Mouse (Mus musculus) ES-E14 (cell line): ENCODE data around the gene Snx5. TPM values are rescaled to one million over a fixed set of nuclear protein-coding genes. Genes with fewer than 3 reads are reported as not detected.
A peak's percentile ranks its signal among the peaks of the same experiment; 100 is the strongest.

Experiments
- DNase-seq: peaks from one replicate; pipeline ENCODE4 v3.0.0-alpha.2; 2013; ENCODE audit warnings: low read depth, low spot score
- H3K27ac ChIP-seq: 2 replicates; pipeline ENCODE4 v1.5.1; 2012; ENCODE audit warnings: low read depth, mild to moderate bottlenecking, low read length, moderate library complexity, mixed read lengths; ENCODE audit not compliant: poor library complexity, insufficient read depth, severe bottlenecking
- H3K36me3 ChIP-seq: 2 replicates; pipeline ENCODE4 v1.6.1; 2012; ENCODE audit warnings: mild to moderate bottlenecking, low read length, moderate library complexity, mixed read lengths; ENCODE audit not compliant: control insufficient read depth, poor library complexity, insufficient read depth, severe bottlenecking
- H3K4me1 ChIP-seq, 2 experiments: fragments of 150-350 bp in 1 of 2; sonication (generic) in 1 of 2; 2 replicates each; pipeline ENCODE4 v1.6.1; 2012; ENCODE audit warnings: low read length in 2 of 2, mild to moderate bottlenecking in 1 of 2, mixed read lengths in 1 of 2; ENCODE audit not compliant: control insufficient read depth in 2 of 2, insufficient read depth in 2 of 2, poor library complexity in 1 of 2
- H3K4me3 ChIP-seq, 2 experiments: fragments of 150-350 bp in 1 of 2; sonication (generic) in 1 of 2; 2 replicates each; pipeline ENCODE4 v1.5.1; 2012; ENCODE audit warnings: low read length in 2 of 2, low read depth in 1 of 2, mild to moderate bottlenecking in 1 of 2, mixed read lengths in 1 of 2; ENCODE audit not compliant: insufficient read depth in 1 of 2, poor library complexity in 1 of 2, severe bottlenecking in 1 of 2
- H3K9ac ChIP-seq: 2 replicates; pipeline ENCODE4 v1.6.1; 2012; ENCODE audit warnings: low read depth, mild to moderate bottlenecking, low read length, mixed read lengths; ENCODE audit not compliant: poor library complexity, insufficient read depth, severe bottlenecking
- H3K9me3 ChIP-seq: fragments of 150-350 bp; sonication (generic); 2 replicates; pipeline ENCODE4 v1.6.1; 2012; ENCODE audit warnings: low read depth, mild to moderate bottlenecking, low read length; ENCODE audit not compliant: control insufficient read depth, insufficient read depth
- CHD2 ChIP-seq: IDR thresholded peaks from 2 replicates; pipeline ENCODE4 v1.6.1; 2014; ENCODE audit warnings: mild to moderate bottlenecking, low read depth, low read length, inconsistent platforms
- HCFC1 ChIP-seq: IDR thresholded peaks from 2 replicates; pipeline ENCODE4 v1.6.1; 2012; ENCODE audit warnings: low read length, inconsistent platforms, borderline replicate concordance; ENCODE audit not compliant: insufficient read depth
- MAFK ChIP-seq: IDR thresholded peaks from 2 replicates; pipeline ENCODE4 v1.6.1; 2014; ENCODE audit warnings: mild to moderate bottlenecking, low read depth, low read length, inconsistent platforms; ENCODE audit not compliant: insufficient read depth
- ZC3H11A ChIP-seq: IDR thresholded peaks from 2 replicates; pipeline ENCODE4 v1.6.1; 2012; ENCODE audit warnings: low read depth, mild to moderate bottlenecking, inconsistent platforms, low read length, borderline replicate concordance
- ZNF384 ChIP-seq: IDR thresholded peaks from 2 replicates; pipeline ENCODE4 v1.6.1; 2012; ENCODE audit warnings: low read depth, low read length, inconsistent platforms
- in situ Hi-C, 2 experiments: fragments of 600-800 bp; cut with MboI; formaldehyde crosslinking; loops; one replicate each; pipeline ENCODE4 v1.15.1; 2025; ENCODE audit warnings: low sequenced_read_pairs in 2 of 2, inconsistent platforms in 1 of 2; ENCODE audit not compliant: unreplicated experiment in 2 of 2
- total RNA-seq: library from RNA; depleted of rRNA; stranded (reverse); fragments of 300-350 nt; gene quantifications from 2 replicates; pipeline ENCODE4 v1.2.3, GENCODE M21; 2012

Snx5 gene
- total RNA-seq, 1 experiment = 236 TPM

GRCm38 (mm10) chr2:144269306-144269650 is 1.4 kb downstream of the Snx5 start:
- H3K9me3 ChIP-seq = no peaks in the 10 kb centered on the region
- peaks cover 3 to 5% of the 10 kb centered on the region in 2 experiments; a peak in 2 of 4 replicates for H3K4me1 ChIP-seq
- H3K36me3 ChIP-seq = peaks cover 15% of the 10 kb centered on the region
- H3K9ac ChIP-seq = peak overlapping the region; percentile 77
- in situ Hi-C loops = no loop called here
- no peak for DNase-seq
- peak overlapping the region; percentile 89 to 97 for H3K4me3 ChIP-seq
- no peak overlapping the region; the same call in 1 of the 2 replicates for H3K27ac ChIP-seq
- TF ChIP-seq ZC3H11A = no peak
- no peak for TF ChIP-seq HCFC1
- no peak for TF ChIP-seq MAFK
- TF ChIP-seq ZNF384 = no peak
- TF ChIP-seq CHD2 = no peak

- Histone ChIP-seq H3K4me3 (peak overlapping the region; percentile 89 to 97), H3K36me3 (peaks cover 15% of the 10 kb centered on the region), H3K4me1 (peaks cover 2% of the 10 kb centered on the region in 2 experiments; a peak in 2 of 4 replicates), H3K9ac (peak overlapping the region; percentile 77; the same call in 1 of the 2 replicates), H3K9me3 (no peaks in the 10 kb centered on the region), H3K27ac (no peak overlapping the region; the same call in 1 of the 2 replicates)
- DNase-seq = no peak
- TF ChIP-seq ZC3H11A = no peak
- TF ChIP-seq MAFK = no peak
- TF ChIP-seq ZNF384 = no peak
- no peak for TF ChIP-seq HCFC1
- in situ Hi-C loops = no loop called here
Measured at GRCm38 (mm10) chr2:144268446-144269305, 2.0 kb downstream of the Snx5 start.

DNA sequence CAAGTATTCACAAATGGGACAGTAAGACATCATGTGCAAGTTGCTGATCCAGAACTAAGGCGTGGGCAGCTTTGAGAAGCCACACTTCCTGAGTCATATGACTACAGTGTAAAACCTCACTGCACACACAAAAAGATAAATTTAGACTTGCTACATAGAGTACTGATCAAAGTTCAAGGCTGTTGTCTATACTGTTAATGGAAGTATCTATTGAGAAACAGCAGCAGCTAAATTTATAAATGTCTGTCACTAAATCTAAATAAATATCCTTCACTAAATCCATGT is 3.0 kb downstream of the Snx5 start:
- TF ChIP-seq ZNF384 (no peak), ZC3H11A (no peak), CHD2 (no peak), MAFK (no peak), HCFC1 (no peak)
- in situ Hi-C loops = no loop called here
- peaks cover 0 to 2% of the 10 kb centered on the region in 2 experiments; a peak in 1 of 4 replicates for H3K4me1 ChIP-seq
- no peak for DNase-seq
- H3K9me3 ChIP-seq = no peaks in the 10 kb centered on the region
- peaks cover 18% of the 10 kb centered on the region for H3K36me3 ChIP-seq
- H3K9ac ChIP-seq = peak overlapping the region; percentile 36; the same call in 1 of the 2 replicates
- H3K27ac ChIP-seq = no peak overlapping the region
- peak overlapping the region; percentile 89 to 97 for H3K4me3 ChIP-seq

DNA sequence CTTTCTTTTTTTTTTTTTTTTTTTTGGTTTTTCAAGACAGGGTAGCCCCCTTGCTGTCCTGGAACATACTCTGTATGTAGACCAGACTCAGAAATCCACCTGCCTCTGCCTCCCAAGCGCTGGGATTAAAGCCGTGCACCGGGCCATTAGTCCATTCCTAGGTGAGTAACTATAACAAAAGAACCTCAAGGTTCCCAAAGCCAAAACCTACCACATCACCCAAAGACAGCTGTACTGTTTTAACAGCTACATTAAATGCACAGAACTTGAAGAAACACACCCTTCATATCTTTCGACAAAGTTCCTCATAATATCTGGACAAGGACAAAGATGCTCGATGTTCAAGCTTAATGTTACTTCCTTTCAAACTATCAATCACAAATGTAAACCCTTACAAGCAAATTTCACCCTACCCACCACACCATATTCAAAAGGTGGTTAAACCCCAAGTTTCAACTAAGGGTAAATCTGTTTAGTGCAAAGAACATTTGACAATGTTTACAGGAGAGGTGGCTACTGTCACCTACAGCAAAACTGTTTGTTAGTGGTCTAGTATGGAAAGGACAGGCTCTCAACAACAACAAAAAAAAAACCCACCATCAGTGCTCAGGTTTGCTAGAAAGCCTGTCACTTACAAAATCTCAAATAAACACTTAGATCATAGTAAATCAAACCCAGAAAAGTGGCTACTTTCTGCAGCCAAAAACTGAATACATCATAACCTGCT is 3.5 kb downstream of the Snx5 start:
- no peak for DNase-seq
- H3K4me1 ChIP-seq = peaks cover 0 to 2% of the 10 kb centered on the region in 2 experiments; a peak in 1 of 4 replicates
- H3K27ac ChIP-seq = no peak overlapping the region
- in situ Hi-C loops = no loop called here
- peaks cover 18% of the 10 kb centered on the region for H3K36me3 ChIP-seq
- no peak for TF ChIP-seq HCFC1
- no peak for TF ChIP-seq MAFK
- TF ChIP-seq ZNF384 = no peak
- TF ChIP-seq ZC3H11A = no peak
- TF ChIP-seq CHD2 = no peak
- H3K9ac ChIP-seq = peak overlapping the region; percentile 43; the same call in 1 of the 2 replicates
- H3K4me3 ChIP-seq = peak overlapping the region; percentile 89 to 97
- no peaks in the 10 kb centered on the region for H3K9me3 ChIP-seq
